Mouse (Mus musculus) forelimb bud, embryonic 11.5 days (tissue): ENCODE measurements around the gene Mcmbp.

Source experiments
- DNase-seq: peaks from one replicate; pipeline ENCODE4 v3.0.0-alpha.2; 2012; ENCODE audit warnings: low read depth, low spot score

Mcmbp gene

DNA sequence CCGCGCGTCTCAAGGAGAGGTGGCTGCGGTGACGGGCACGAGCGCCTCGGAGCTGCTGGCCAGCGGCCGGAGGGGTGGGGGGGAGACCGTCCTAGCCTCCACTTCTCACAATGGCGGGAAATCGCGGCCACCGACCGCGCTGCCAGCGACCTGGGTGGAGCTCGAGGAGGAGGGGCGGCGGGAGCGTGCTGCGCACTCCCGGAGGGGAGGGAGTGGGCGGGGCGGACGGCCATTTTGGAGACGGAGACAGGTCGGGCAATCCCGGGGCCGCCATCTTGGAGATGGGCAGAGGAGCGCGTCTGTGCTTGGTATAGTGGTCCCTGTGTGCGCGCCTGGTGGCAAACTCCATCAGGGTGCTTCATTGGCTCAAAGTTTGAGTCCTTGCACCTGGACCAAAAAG, at the start of gene Mcmbp:
Gene Mcmbp, minus strand, starts transcription at position 162 of the 400 bp plus-strand sequence.
- peak; percentile 95 for DNase-seq

DNA sequence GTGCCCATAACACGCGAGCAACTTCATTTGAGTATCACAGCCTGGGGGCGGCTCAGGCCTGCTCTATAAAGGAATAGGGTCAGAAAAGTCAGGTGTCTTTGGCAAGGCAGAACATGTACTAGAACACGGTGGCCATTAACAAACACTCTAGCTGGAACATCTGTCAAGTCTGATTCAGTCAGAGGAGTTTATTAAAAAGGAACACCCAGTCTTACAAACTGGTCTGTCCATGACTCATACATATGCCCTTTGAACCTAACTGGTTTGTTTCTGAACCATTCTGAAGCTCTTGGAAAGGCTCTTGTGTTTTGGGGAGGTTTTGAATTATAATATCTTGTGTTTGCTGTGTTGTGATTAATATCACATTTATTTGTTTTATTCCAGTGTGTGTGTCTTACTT, 49.8 kb upstream of the Mcmbp start:
- peak; percentile 2 for DNase-seq

DNA sequence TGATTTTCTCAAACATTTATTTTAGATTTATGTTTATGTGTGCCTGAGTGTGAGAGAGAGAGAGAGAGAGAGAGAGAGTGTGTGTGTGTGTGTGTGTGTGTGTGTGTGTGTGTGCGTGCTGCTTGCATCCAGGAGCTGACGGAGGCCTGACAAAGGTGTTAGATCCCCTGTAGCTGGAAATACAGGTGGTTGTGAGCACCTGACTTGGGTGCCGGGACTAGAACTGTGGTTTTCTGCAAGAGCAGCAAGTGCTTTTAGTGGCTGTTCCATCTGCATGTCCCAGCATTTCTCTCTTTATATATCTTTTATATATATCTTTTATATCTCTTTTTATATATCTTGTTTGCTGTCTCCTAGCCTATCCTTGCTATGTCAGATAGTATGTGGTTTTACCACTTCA, 41.6 kb upstream of the Mcmbp start:
- no peak for DNase-seq

DNA sequence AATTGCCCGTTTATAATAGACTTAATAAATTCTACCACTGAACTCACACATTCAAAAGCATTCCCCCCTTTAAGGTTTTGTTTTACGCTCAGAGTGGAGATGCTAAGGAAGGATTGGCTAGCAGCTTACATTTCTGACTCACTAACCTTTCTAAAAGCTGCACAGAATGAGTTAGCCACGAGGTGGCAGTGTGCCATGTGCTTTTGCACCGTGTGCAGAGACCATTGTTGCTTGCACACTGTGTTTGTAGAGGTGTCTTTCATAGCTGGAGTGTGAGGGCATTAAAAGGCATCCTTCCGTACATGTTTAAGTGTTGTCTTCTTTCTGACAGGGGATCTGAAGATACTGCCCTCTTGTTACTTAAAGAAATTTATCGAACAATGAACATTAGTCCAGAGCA, 39.0 kb upstream of the Mcmbp start:
- DNase-seq: peak; percentile 66

DNA sequence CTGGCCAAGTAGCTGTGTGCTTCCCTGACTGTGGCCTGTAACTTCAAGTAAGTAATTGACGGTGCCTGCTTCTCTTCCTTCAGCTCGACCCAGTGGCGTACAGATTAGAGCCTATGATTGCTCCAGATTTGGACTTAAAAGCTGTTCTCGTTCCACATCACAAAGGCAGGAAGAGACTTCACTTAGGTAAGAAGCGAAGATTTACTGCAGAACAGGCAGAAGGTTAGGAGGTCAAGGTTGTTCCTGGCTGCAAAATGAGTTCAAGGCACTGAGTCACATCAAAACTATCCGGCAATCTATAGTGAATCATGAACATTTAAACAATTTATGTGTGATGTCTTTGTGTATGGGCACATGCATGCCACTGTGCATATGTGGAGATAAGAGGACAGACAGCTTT, 36.9 kb upstream of the Mcmbp start:
- no peak for DNase-seq

DNA sequence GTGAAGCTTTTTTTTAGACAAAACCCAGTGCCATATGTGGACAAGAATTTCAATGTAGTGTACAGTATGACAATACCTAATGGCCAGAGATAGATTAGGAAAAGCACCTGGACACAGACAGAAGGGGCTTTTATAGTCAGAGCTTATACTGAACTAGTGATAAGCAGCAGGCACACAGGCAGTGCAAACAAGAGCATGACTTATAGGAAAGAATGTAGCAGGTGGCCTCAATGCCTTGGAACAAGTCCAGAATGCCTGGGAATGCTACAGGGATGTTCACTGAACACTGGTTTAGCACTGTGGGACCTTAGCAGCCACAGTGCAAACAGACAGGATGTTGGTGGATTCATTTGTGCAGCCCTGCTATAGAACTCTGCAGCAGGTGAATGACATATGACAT, 26.4 kb upstream of the Mcmbp start:
- no peak for DNase-seq

DNA sequence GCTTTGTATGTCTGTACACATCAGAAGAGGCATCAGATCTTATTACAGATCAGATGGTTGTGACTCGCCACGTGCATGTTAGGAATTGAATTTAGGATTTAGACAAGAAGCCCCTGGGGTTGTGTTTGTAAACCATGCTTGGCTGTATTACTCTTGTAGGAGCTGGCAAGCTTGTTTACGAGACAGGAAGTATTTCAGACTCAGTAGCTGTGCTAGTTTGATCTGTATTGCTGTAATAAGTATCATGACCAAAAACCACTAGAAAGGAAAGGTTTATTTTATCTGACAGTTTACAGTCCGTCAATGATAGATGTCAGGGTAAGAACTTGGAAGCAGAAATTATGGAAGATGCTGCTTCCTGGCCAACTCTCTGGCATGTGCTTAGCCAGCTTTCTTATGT, 18.7 kb upstream of the Mcmbp start:
- DNase-seq: no peak

DNA sequence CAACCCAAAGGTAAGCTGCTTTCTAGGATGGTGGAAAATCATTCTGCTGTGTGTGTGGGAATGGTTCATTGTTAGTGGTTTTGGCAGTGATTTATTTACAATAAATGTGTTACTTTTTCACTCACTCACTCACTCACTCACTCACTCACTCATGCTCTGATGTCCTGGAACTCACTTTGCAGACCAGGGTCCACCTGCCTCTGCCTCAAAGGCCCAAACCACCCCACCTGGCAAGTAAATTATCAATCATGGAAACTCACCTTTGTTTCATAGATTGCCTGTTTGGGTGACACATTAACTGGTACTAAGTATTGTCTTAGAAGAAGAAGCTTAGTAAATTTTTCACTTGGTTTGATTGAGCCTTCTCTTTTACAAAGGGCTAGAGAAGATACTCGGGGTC, 15.1 kb upstream of the Mcmbp start:
- no peak for DNase-seq

DNA sequence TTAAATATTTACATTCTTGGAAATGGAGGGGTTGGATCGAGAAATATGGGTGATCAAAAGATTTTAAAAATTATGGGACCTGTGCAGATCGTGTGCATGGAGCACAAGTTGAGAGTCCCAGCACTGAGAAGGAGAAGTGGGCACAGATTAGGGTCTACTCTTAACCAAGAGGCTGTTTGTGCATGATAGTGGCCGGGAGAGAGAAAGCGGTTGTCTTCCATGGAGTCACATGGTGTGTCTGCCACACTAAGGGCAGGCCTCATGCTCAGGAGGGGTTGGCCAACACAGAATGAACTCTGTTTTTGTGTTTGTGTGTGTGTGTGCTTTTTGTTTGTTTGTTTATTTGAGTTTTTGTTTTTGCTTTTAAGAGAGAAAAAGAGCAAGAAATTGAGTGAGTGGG, 11.7 kb upstream of the Mcmbp start:
- DNase-seq: no peak

DNA sequence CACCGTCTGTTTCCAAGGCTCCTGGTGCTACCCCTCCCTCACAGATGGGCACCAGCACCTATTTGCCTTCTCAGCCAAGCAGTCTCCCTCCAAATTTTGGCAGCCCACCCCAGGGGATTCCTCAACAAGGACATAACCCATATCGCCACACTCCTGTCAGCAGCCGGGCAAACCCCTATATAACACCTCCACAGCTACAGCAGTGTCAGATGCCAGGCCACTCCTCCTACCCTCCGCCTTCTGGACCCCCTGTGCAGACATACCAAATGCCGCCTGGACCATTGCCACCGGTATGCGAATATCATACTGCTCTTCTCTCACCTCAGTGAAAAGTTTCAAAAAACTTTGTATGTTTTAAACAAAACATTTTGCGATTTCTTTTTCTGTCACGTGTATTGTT, 10.0 kb upstream of the Mcmbp start:
- DNase-seq: no peak

DNA sequence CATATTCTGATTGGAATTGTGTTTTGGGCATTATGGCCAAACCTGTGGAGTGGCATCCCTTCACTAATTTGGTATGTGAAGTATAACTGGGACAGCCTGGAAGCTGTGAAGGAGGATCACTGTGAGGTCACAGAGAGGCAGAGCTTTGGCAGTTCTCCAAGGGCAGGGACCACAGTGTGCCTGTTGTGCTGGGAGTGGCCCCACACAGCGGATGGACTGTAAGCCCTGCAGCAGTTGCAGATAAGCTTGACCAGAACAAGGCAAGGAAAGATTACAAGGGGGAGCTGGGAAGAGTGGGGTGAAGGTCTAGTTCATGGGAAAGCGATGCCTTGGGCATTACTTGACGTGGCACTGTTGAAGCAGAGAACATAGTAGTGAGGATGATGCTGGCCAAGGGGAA, 8.5 kb upstream of the Mcmbp start:
- DNase-seq: no peak

DNA sequence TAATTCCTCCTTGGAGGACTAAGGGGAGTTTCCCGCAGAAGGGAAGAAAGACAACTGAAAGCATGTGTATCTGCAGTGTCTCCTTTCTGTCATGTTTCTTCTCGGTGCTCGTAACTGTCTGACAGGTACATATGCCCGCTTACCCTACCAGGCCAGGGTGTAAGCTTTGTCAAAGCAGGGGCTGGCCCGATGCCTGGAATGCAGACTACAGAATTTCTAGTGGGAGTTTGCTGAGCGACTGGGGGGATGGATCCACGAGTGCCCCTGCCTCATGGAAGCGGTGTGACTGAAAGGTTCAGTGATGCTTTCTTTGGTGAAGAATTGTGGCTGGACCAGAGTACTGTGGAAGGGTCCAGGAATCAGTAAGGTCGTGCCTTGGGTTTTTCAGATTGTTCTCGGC, 5.9 kb upstream of the Mcmbp start:
- DNase-seq: no peak

DNA sequence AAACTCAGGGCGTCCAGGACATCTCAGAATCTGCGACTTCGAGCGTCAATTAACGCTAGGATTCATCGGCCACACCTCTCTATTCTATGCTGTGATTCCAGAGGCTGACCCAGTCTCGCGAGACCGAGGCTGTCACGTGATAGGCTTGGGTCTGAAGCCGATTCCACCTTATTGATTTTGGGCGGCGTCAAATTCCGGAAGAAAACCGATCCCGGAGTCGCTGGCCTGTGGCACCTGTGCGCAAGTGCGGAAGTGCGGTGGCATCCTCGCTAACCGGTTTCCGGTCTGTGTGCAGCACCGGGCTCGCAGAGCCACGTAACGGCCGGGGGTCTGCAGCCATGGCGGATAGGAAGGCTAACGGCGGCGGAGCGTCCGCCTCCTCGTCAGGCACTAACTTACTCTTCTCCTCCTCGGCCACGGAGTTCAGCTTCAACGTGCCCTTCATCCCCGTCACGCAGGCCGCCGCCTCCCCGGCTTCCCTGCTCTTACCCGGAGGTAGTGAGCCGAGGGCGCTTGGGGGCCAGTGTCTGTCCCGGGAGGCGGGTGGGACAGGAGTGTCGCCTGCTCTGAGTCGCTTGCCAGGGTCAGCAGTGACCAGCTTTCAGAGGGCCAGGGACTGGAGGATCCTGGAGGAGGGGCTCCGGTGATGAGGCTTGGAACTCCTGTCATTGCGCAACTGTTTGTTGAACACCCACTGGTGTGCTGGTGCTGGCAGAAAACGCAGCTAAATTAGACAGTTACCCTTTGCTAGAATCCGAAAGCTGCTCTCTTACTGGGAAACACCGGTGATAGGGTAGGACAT, 4.6 kb upstream of the Mcmbp start, which contains the start of gene Sec23ip:
Gene Sec23ip, plus strand, starts transcription at position 260 of the 802 bp plus-strand sequence.
- DNase-seq: peak; percentile 98

DNA sequence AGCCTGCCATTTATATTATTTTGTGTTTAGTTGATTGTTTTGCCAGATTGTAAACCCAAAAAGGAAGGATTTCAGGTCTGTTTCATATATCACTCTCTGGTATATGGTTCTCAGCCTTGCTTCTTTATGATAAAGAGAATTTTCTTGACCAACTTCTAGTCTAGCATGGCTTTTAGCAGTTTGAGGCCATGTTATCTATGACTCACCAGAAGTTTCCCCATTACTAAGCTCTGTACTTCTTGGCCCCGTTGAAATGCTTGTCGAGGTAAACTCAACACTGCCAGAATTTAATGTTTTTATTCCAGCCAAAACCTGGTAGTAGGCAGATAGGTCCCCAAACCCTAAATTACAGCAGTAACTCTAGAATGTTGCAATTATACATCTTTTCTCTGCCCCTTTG, 3.6 kb upstream of the Mcmbp start:
- no peak for DNase-seq

DNA sequence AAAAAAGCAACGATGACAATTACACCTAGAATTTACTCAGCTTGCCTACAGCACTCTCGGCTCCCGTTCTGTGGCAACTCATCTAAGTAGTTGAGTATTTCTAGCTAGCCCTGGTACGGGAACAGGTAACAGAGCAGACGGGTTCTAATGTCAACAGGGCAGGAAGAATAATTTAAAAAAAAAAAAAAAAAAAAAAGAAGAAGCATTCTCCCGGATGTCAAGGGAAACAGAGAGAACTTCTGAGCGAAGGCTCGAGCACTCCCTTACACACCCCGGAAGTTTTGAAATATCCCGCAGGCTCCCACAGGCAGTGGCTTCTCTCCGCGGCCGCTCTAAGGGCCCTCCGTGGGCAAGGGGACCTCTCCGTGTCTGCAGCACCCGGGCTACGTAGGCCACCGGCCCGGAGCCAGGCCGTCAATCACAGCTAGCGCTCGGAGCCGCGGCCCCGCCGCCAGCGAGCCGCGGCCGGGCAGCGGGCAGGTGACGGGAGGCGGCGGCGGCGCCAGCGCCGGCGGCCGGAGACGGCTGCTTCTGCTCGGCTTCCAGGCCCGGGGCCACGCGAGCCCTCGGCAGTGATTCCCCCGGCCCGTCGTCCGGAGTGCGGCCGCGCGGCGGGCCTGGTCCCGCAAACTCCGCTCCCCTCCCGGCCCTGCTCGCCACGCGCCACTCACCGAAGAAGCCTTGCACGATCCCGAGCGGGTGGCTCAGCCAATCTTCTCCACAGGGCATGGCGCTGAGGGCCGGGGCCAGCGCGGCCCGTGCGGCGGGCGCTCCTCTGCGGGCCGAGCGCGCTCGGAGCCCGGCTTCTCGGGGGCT, 625 bp downstream of the Mcmbp start:
- DNase-seq: no peak

DNA sequence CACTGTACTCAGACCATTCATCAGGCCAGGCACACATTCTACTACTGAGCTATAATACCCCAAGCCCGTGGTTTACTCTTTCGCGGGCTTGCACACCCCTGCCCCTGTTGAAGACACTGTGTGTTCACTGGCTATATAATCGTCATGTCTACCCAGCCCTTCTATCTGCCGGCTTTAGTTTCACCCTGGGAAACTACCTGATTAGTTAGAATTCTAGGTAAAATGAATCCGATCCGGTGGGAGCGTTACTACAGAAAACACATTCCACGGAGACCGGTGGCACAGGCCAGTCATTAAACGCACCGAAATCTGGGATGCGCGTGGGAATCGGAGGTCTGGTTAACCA, 1.2 kb downstream of the Mcmbp start:
- no peak for DNase-seq

DNA sequence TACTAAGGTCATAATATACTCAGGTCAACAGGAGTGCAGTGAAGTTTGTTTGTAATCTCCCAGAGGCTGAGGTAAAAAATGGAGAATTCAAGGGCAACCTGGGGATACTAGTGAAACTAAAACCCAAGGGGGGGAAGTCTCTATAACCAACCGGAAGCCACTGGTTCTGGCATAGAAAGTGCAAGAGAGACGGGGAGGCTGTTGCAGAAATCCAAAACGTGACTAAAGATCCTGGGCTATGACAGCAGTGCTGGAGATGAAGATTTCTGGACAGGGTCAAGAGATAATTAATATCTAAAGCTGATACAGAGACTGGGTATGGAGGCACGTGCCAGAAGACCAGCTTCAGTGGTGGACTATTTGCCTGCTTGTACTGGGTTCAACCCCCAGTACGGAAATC, 2.3 kb downstream of the Mcmbp start:
- DNase-seq: no peak

DNA sequence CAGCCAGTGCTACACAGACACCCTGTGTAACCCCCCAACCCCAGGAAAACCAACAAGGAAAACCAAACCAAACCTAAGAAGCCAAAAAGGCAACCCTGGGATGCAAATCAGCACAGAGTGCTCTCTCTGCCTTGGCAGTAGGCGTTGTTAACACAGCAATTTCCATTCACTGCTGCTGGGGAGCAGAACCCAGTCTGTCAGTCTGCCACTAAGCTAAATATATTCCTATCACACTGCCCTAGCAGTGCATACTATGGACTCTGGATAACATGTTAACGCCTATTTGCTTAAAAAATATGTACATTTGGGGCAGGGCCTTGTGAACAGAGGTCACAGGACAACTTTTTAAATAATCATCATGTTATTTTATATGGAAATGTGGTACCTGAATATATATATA, 8.7 kb downstream of the Mcmbp start:
- DNase-seq: no peak

DNA sequence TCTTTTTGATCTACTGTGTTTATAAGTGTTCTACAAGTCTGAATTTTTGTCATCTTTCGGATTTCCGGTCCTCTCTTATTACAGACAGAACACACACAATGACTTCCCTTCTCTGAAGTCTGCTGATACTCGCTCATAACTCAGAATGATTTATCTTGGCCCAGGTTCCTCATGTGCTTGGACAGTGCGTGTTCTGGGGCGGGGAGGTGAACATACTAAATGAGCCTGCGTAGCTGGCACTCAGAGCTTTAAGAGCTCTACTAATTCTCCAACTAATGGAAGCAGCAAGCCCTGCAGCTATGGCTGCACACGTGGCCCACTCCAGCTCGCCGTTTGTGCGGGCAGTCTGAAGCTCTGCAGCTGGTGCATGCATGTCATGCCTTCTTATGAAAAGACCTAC, 11.6 kb downstream of the Mcmbp start:
- DNase-seq: no peak

DNA sequence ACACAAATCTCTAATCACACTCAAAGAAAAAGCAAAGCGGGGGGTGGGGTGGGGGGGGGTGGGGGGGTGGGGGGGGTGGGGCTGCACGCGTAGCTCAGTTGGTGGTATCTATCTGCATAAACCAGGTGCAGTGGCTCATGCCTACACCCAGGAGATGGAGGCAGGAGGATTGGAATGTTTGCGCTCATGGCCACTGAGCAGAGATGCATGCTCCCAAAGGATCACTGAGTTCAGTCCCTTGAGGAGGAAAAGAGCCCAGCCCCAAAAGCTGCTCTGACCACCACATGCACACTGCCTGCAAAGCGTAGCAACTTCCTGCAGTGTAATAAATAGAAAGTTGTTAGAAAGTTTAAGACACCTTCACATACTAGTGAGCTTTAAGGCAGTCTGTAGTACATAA, 12.6 kb downstream of the Mcmbp start:
- no peak for DNase-seq

DNA sequence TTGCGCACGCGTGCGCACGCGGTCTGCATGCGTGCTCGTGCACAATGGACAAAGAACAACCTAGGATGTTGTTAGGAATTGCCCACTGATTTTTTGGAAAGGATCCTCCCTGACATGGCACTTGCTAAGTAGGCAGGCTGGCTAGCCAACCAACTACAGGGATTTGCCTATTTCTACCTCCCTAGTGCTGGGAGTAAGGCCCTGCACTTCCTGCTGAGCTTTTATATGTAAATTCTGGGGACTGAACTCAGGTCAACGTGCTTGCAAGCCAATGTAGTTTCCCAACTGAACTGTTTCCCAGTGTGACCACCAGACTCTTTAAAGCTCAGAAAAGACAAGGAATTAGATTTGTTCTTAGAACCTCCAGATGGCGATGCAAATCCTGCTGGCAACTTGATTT, 13.3 kb downstream of the Mcmbp start:
- DNase-seq: no peak

DNA sequence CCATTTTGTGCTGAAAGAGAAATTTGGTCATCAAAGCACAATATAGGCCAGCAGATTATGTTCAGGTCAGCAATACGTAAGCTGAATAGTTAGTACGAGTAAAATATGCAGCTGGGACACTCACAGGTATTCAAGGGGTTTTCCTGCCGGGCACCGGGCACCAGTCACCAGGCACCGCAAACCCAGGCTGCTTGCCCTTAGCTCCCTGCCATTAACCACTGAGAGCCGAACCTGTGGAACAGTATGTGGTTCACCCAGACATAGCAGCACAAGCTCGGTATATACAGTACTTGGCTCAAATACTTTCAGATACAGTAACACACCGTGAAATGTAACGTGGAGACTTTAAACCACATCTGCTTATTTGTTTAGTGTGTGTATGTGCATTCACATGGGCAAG, 15.1 kb downstream of the Mcmbp start:
- no peak for DNase-seq

DNA sequence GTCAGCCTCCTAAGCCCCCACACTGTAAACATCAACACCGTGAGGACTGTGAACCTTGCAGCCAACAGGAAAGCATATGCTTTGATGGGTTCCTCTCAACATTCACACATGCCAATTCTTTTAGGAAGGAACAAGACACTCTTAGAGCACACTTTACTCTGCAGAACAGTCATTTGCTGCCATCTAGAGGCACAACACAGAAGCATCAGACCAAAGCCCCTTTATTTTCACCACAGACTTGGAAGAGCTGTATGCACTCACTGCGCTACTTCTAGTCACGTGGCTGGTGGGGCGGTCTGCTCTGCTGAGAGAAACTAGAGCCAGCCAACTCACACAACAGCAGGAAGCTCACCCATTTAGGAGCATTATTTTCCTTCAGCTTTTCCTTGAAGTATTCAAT, 15.5 kb downstream of the Mcmbp start:
- peak; percentile 62 for DNase-seq
